Mouse (Mus musculus): ENCODE results near the gene Slc13a5. TPM values are rescaled to one million over a fixed set of nuclear protein-coding genes. Genes with fewer than 3 reads are reported as not detected.
A peak's percentile ranks its signal among the peaks of the same experiment; 100 is the strongest.

Slc13a5 gene
- polyA plus RNA-seq, 1 experiment from 2014 or later = not detected

GRCm38 (mm10) chr11:72214591-72215409, 52.2 kb downstream of the Slc13a5 start:
- ATAC-seq (peak; percentile 96), DNase-seq (ENCODE audit: low spot score) (peak; percentile 98)
- H3K36me3 ChIP-seq (ENCODE audit: insufficient read depth, low read length) = peaks cover 6% of the 10 kb centered on the region; the same call in 1 of the 2 replicates
- WGBS = under 1% methylated on average over 51 of the region's 51 CpGs
- peak overlapping the region; percentile 87 for H3K4me2 ChIP-seq (replicated peaks; ENCODE audit: low read depth, low read length)
- H3K4me3 ChIP-seq (ENCODE audit: low read depth, low read length) = peak overlapping the region; percentile 76
- H3K9ac ChIP-seq (replicated peaks; ENCODE audit: low read depth) = peak overlapping the region; percentile 58
- peak overlapping the region; percentile 81 for H3K27ac ChIP-seq (ENCODE audit: low read length)
- H3K27me3 ChIP-seq (replicated peaks; ENCODE audit: insufficient read depth, low read length) = no peaks in the 10 kb centered on the region
- H3K9me3 ChIP-seq (ENCODE audit: low read length) = no peaks in the 10 kb centered on the region
- no peaks in the 10 kb centered on the region; the same call in 1 of the 2 replicates for H3K4me1 ChIP-seq (ENCODE audit: insufficient read depth, low read depth, low read length)
- TF ChIP-seq EP300 (IDR thresholded peaks at IDR 0.05) (no peak), CTCF (IDR thresholded peaks at IDR 0.05) (no peak)

- no peaks in the 10 kb centered on the region for H3K27me3 ChIP-seq (replicated peaks; ENCODE audit: insufficient read depth, low read length)
- 9% methylated on average over 17 of the region's 17 CpGs for WGBS
- peak overlapping the region; percentile 61 for H3K9ac ChIP-seq (replicated peaks; ENCODE audit: low read depth)
- no peaks in the 10 kb centered on the region for H3K9me3 ChIP-seq (ENCODE audit: low read length)
- H3K4me3 ChIP-seq (ENCODE audit: low read depth, low read length) = peak overlapping the region; percentile 87
- H3K36me3 ChIP-seq (ENCODE audit: insufficient read depth, low read length) = peaks cover 6% of the 10 kb centered on the region; the same call in 1 of the 2 replicates
- no peak for TF ChIP-seq CTCF (IDR thresholded peaks at IDR 0.05)
- no peak for TF ChIP-seq EP300 (IDR thresholded peaks at IDR 0.05)
- DNase-seq (ENCODE audit: low spot score) = no peak
- H3K4me2 ChIP-seq (replicated peaks; ENCODE audit: low read depth, low read length) = peak overlapping the region; percentile 97
- H3K27ac ChIP-seq (ENCODE audit: low read length) = peak overlapping the region; percentile 7; the same call in 1 of the 2 replicates
- no peaks in the 10 kb centered on the region for H3K4me1 ChIP-seq (ENCODE audit: insufficient read depth, low read depth, low read length)
- ATAC-seq = no peak
Observed at GRCm38 (mm10) chr11:72207834-72208377, 59.1 kb downstream of the Slc13a5 start.

GRCm38 (mm10) chr11:72207204-72207833, 59.7 kb downstream of the Slc13a5 start, which contains the start of the genes 4933427D14Rik and Txndc17:
Gene 4933427D14Rik (minus strand): TSS chr11:72207459.
Gene Txndc17 (plus strand): TSS chr11:72207547.
- H3K9ac ChIP-seq (replicated peaks; ENCODE audit: low read depth) = peak within 1 kb of the TSS; percentile 61
- ATAC-seq = peak; percentile 97
- no peaks in the 10 kb centered on the region for H3K9me3 ChIP-seq (ENCODE audit: low read length)
- WGBS = under 1% methylated on average over 41 of the region's 42 CpGs
- H3K36me3 ChIP-seq (ENCODE audit: insufficient read depth, low read length) = peaks cover 6% of the 10 kb centered on the region; the same call in 1 of the 2 replicates
- TF ChIP-seq EP300 (IDR thresholded peaks at IDR 0.05) = 0 out of 2 replicates have a peak, but pooled peaks have one; percentile 17
- no peak for TF ChIP-seq CTCF (IDR thresholded peaks at IDR 0.05)
- H3K4me3 ChIP-seq (ENCODE audit: low read depth, low read length) = peak within 1 kb of the TSS; percentile 87
- no peaks in the 10 kb centered on the region for H3K4me1 ChIP-seq (ENCODE audit: insufficient read depth, low read depth, low read length)
- peak; percentile 92 for DNase-seq (ENCODE audit: low spot score)
- H3K27me3 ChIP-seq (replicated peaks; ENCODE audit: insufficient read depth, low read length) = no peaks in the 10 kb centered on the region
- peak within 1 kb of the TSS; percentile 39 for H3K27ac ChIP-seq (ENCODE audit: low read length)
- peak within 1 kb of the TSS; percentile 97 for H3K4me2 ChIP-seq (replicated peaks; ENCODE audit: low read depth, low read length)

GRCm38 (mm10) chr11:72206341-72207203, 60.5 kb downstream of the Slc13a5 start, which contains the start of gene Gm43951:
Gene Gm43951 (minus strand): TSS chr11:72206840.
- Histone ChIP-seq H3K9me3 (ENCODE audit: low read length) (no peaks in the 10 kb centered on the region), H3K27me3 (replicated peaks; ENCODE audit: insufficient read depth, low read length) (no peaks in the 10 kb centered on the region), H3K27ac (ENCODE audit: low read length) (peak within 1 kb of the TSS; percentile 39), H3K4me2 (replicated peaks; ENCODE audit: low read depth, low read length) (peak within 1 kb of the TSS; percentile 97), H3K4me1 (ENCODE audit: insufficient read depth, low read depth, low read length) (no peaks in the 10 kb centered on the region), H3K9ac (replicated peaks; ENCODE audit: low read depth) (peak within 1 kb of the TSS; percentile 61), H3K36me3 (ENCODE audit: insufficient read depth, low read length) (peaks cover 6% of the 10 kb centered on the region; the same call in 1 of the 2 replicates), H3K4me3 (ENCODE audit: low read depth, low read length) (peak within 1 kb of the TSS; percentile 87)
- DNase-seq (ENCODE audit: low spot score) (peak; percentile 48), ATAC-seq (peak; percentile 50)
- 1% methylated on average over 43 of the region's 43 CpGs for WGBS
- TF ChIP-seq EP300 (IDR thresholded peaks at IDR 0.05) (no peak), CTCF (IDR thresholded peaks at IDR 0.05) (peak; percentile 48)

GRCm38 (mm10) chr11:72205256-72205655, 61.8 kb downstream of the Slc13a5 start:
- H3K36me3 ChIP-seq (ENCODE audit: insufficient read depth, low read length) = 0 out of 2 replicates have a peak, but pooled peaks cover 4% of the 10 kb centered on the region
- no peak for ATAC-seq
- 92% methylated on average over 6 of the region's 6 CpGs for WGBS
- H3K9me3 ChIP-seq (ENCODE audit: low read length) = no peaks in the 10 kb centered on the region
- no peaks in the 10 kb centered on the region for H3K4me1 ChIP-seq (ENCODE audit: insufficient read depth, low read depth, low read length)
- H3K27ac ChIP-seq (ENCODE audit: low read length) = no peak overlapping the region
- TF ChIP-seq CTCF (IDR thresholded peaks at IDR 0.05) (no peak), EP300 (IDR thresholded peaks at IDR 0.05) (no peak)
- DNase-seq (ENCODE audit: low spot score) = no peak
- H3K4me3 ChIP-seq (ENCODE audit: low read depth, low read length) = no peak overlapping the region
- H3K4me2 ChIP-seq (replicated peaks; ENCODE audit: low read depth, low read length) = no peak overlapping the region
- H3K9ac ChIP-seq (replicated peaks; ENCODE audit: low read depth) = no peak overlapping the region
- no peaks in the 10 kb centered on the region for H3K27me3 ChIP-seq (replicated peaks; ENCODE audit: insufficient read depth, low read length)
